Mouse (Mus musculus) yolk sac, embryonic 10.5 days (tissue): ENCODE measurements around the gene Bad.

Experiments
- DNase-seq: peaks from one replicate; pipeline ENCODE4 v3.0.0-alpha.2; 2017; ENCODE audit warnings: low spot score

Bad gene

DNA sequence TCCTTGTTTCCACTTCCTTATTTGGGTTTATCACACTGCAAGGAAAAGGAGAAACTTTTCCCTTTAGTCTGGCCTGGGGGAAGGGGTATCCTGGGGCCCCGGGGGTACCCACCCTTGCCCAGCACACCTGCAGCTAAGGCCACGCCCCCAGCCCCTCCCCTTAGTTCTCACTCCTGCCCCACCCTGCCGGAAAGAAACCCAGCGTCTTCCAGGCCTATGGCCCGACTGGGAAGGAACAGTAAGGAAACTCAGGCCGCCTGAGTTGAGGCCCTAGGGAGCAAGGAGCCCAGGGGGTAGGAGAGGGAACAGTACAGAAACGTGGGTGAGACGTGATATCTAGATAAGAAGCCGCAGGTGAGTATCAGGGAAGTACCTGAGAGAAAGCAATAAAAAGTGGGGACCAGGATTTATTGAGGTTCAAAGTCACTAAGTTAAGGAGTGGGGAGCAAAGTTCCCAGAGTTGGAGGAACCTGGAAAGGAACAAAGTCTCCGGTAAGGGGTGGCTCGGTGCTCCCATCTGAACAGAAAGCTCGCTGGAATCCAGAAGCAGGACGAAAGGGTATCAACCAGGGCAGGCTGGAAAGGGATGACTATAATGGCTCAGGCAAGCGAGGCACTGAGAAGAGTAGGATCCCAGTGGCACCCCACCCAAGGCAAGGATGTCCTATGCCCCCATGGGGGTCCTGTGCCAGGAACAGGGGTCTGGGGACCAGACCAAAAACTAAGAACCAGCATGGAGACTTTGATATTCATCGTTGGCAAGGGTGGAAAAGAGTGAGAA, 27.0 kb downstream of the Bad start:
- no peak for DNase-seq

GRCm38 (mm10) chr19:6969291-6969664, 27.6 kb downstream of the Bad start:
- no peak for DNase-seq

- peak; percentile 79 for DNase-seq
Observed at GRCm38 (mm10) chr19:6969665-6970381, 28.2 kb downstream of the Bad start.

- no peak for DNase-seq
Observed at GRCm38 (mm10) chr19:6970460-6971085, 28.9 kb downstream of the Bad start.

DNA sequence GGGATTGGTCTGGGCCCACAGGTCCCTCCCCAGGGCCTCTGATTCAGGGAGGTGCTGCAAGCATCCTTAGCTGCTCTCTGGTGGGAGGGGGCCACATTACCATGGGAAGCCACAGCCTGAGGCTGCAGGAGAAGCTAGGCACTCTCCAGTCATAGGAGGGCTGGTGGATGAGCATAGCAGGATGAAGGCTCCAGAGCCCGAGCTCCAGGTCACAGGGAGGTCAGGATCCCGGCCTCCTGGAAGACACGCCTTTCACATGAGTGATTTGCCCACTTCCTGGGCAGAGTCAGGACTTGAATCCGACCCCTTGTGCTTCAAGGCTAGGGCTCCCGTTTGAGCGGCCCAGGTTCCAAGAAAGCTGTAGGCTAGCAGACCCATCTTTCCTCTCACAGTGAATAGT, 30.0 kb downstream of the Bad start:
- DNase-seq = no peak

DNA sequence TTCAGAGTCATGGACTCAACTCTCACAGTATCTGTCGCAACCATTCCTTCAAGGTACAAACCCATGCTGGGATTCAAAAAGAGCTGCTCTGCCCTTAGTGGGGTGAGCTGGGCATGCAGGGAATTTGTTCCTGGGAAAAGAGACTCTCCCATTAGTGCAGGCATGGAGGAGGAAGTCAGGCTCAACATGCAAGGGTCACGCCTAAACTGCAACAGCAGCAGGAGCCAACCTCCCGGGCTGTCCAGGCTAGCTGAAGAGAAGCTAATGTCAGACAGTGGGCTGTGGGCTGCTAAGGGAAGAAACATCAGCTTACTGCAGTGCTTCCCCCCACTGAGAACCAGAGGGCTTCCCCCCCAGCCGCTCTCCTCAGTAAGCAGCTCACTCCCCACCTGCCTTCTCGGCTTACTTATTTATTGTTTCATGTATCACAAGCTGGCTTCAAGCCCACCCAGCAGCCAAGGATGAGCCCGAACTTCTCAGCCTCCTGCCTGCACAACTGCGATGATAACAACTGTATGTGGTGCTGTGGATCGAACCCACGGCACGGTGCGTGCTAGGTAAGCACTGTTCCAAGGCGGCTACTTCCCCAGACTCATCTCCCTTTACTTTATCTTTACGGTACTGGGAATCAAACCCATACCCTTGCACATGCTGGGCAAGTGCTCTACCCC, 30.7 kb downstream of the Bad start:
- no peak for DNase-seq

DNA sequence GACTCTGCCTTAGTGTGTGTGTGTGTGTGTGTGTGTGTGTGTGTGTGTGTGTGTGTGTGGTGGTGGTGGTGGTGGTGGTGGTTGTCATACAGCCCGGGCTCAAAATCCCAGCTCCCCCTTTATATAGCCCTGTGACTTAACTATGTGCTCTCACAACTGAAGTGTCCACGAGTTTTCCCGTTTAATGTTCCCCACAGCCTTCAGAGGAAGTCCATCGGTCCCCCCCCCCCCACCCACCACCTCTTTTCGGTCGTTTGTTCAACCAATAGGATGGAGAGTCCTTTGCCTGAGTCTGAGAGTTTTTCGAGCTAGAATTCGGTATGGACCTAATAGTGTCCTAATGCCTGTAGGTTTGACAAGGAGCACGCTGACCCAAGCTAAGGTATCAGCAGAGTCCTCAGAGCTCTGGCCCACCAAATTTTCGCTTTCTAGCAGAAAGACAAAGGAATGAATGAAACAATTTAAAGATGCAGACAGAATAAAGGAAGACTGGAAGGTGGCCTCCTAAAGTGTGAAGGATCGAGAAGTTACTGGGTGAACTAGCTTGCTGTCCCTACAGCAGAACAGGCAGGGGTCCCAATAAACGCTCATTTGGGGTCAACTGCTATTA, 32.0 kb downstream of the Bad start:
- DNase-seq = no peak

- DNase-seq = peak; percentile 94
Observed at GRCm38 (mm10) chr19:6974211-6975205, 32.8 kb downstream of the Bad start, which contains the start of gene Ppp1r14b. Gene Ppp1r14b, plus strand, starts transcription at chr19:6974968.

GRCm38 (mm10) chr19:6975537-6976521, 34.2 kb downstream of the Bad start, which contains the start of gene Plcb3:
Gene Plcb3, minus strand, starts transcription at chr19:6976470.
- peak; percentile 65 for DNase-seq

GRCm38 (mm10) chr19:6977759-6978638, 36.3 kb downstream of the Bad start:
- DNase-seq = no peak

DNA sequence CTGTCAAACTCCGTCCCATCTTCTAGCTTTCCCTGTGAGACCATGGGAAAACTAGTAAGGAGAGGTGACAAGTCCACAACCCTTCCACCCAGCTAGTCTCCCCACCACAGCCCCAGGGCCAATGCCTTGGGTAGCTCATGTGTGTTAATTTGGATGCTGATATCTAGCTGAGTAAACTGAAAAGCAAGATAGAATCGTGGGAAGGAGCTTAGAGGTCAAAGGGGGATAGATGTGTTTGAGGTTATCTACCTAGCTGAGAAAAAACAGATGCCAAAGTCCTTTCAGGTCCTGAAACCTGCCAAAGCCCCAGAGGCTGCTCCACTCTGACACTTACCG, 36.9 kb downstream of the Bad start:
- no peak for DNase-seq

DNA sequence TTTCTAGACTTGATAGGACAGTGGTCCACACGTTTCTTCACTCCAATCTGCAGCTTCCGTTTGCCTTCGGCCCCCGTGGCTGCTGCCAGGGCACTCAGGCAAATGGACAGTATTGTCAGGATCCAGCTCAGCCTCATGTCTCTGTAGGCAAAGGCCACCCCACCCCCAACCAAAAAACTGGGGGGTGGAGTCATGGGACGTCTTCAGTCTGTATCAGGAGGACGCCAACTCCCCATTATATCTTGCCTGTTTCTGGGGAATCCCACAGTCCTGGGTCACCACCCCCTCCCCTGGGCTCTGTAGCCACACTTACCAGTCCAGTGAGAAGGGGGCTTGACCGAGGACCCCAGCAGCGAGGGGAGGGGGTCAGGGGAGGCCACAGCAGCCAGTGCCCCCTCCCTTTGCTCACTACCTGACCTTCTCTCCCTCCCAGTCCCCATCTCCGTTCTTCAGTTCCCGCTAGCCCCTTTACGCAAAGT, 37.4 kb downstream of the Bad start:
- peak; percentile 70 for DNase-seq

DNA sequence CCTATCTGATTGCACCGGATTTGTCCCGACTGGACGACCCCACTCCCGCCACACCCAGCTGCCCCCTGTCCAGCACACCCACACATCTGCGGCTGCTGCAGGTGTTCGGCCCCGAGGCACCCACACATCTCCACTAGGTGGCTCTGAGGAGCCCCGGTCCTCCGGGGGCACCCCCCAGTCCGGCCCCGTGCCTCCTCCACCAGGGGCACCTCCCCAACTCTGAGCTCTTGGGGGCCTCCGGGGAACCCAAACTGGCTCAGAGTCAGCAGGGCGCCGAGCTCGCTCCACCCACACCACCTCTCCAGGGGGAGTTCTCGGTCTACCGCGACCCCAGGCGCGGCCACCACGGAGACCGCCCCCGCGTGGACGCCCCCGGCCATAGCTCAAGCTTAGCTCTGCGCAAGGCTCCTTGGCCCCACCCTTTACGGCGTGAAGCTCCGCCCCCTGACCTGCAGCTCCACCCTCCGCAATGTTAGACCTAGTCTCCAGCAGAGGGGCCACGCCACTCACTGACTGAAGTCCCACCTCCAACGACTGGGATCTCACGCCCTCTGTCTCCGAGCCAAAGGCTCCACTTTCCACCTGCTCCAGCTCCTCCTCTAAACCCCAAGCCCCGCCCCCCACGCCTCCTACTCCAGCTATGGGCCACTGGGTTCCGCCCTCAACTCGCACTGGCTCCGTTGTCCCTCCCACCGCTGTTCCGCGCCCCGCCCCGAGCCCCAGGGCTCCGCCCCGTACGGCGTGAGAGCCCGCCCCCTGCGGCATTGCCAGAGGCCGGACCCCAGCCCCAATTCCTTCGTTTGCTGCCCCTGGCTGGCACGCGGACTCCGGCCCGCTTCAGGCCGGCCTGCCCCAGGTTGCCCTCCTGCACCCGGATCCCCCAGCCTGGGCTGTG, 38.1 kb downstream of the Bad start:
- DNase-seq = peak; percentile 100

DNA sequence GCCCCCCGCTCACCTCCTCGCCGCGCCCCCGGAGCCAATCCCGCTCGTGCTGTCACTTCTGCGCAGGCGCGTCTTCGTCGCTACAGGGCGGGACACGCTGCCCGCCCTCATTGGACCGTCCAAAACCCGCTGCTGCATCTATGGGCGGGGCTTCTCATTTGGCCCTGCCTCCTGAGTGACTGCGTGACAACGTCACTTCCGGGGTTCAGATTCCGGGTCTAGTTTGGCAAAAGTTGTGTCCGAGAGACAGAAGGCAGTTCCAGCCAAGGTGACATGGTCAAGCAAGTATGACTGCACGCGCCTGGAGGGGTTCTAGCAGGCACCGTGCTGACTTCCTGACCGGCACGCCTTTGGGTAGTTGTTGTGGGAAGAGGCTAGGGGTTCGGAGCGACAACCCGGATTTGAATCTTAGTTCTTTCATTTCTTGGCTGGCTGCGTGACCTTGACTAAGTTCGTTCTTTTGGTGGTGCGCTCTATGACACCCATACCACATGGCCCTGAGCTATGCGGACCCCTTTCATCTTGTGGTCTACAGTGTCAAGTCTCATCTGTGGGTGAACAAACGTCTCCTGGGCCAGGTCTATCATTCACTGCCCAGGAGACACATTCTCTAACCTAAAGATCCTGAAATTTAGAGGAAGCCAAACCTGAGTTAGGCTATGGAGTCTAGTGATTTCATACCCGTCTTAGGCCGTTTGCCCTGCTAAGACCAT, 38.9 kb downstream of the Bad start, which contains the start of gene Fkbp2:
TSS of gene Fkbp2 (minus strand) at position 121 of the 713 bp plus-strand sequence.
- DNase-seq = peak; percentile 99

- no peak for DNase-seq
Observed at GRCm38 (mm10) chr19:6981465-6981864, 39.8 kb downstream of the Bad start.

- DNase-seq = no peak
Observed at GRCm38 (mm10) chr19:6983621-6984020, 42.0 kb downstream of the Bad start.

- no peak for DNase-seq
Observed at GRCm38 (mm10) chr19:6985300-6985699, 43.6 kb downstream of the Bad start.
